Comparison of ENCODE assay signal across 19 mouse cellular contexts in genomic region chr11:56089127-56089689, GRCm38 (mm10). TPM values are rescaled to one million over a fixed set of nuclear protein-coding genes. Genes with fewer than 3 reads are reported as not detected.
"Had no signal": no experiment of that assay in that cellular context is flagged by ENCODE, and none has a peak within 500 bp of the region (broad histone marks: within the 10 kb centered on the region; RNA-seq: fewer than 3 reads in every experiment).

No protein-coding gene starts in this region.

- H3K9me3 ChIP-seq: limb, embryonic 10.5 days; liver, embryonic 15.5 days; midbrain, embryonic 12.5 days; neural tube, embryonic 12.5 days had no signal

- H3K4me3 ChIP-seq: limb, embryonic 10.5 days; liver, embryonic 15.5 days; midbrain, embryonic 12.5 days; myocyte; neural tube, embryonic 12.5 days had no signal

- ATAC-seq: lung, postnatal 0 days had no signal

- H3K27me3 ChIP-seq: liver, embryonic 15.5 days; midbrain, embryonic 12.5 days; neural tube, embryonic 12.5 days had no signal

- H3K36me3 ChIP-seq: limb, embryonic 10.5 days; liver, embryonic 15.5 days; midbrain, embryonic 12.5 days; neural tube, embryonic 12.5 days had no signal

- H3K4me2 ChIP-seq: liver, embryonic 11.5 days; liver, embryonic 15.5 days; midbrain, embryonic 12.5 days; neural tube, embryonic 12.5 days had no signal

- DNase-seq: kidney, adult 11 months; kidney, adult 9 months; kidney, postnatal 36 days; lung, adult 2 months; lung, postnatal 36 days; right cerebral cortex, adult 18-20 months; right cerebral cortex, postnatal 25 days; thymus, adult 18-20 months; thymus, postnatal 25 days had no signal

- H3K27ac ChIP-seq: kidney, postnatal 0 days; limb, embryonic 10.5 days; liver, embryonic 15.5 days; midbrain, embryonic 12.5 days; neural tube, embryonic 12.5 days had no signal

- H3K9ac ChIP-seq: liver, embryonic 15.5 days; midbrain, embryonic 12.5 days; neural tube, embryonic 12.5 days had no signal

- H3K4me1 ChIP-seq: liver, embryonic 15.5 days; midbrain, embryonic 12.5 days; neural tube, embryonic 12.5 days had no signal

RNA-seq across cellular contexts. Expression of gene Nmur2, which starts 48.4 kb away (rescaled TPM):
- total RNA-seq: layer of hippocampus, adult 18-20 months; megakaryocyte progenitor cell, adult 5-6 weeks had no signal
- polyA plus RNA-seq: kidney, postnatal 0 days; liver, embryonic 15.5 days; lung, adult 2 months; lung, postnatal 0 days; myocyte had no signal
